Comparison of ENCODE assay signal across 8 mouse cellular contexts in genomic region chr4:129247381-129248242, GRCm38 (mm10). TPM values are rescaled to one million over a fixed set of nuclear protein-coding genes. Genes with fewer than 3 reads are reported as not detected.
DNase-seq lines count a peak whose midpoint lies in the region; ATAC-seq lines count a peak whose summit lies in the region.

No protein-coding gene starts in this region.

- peaks cover 76% of the 10 kb centered on the region for H3K27me3 ChIP-seq in embryonic facial prominence, embryonic 13.5 days
- peaks cover 9% of the 10 kb centered on the region; the same call in 1 of the 2 replicates for H3K27me3 ChIP-seq in kidney, embryonic 16.5 days (ENCODE audit: insufficient read depth, low read length)
- peaks cover 41% of the 10 kb centered on the region for H3K27me3 ChIP-seq in midbrain, embryonic 15.5 days (replicated peaks)

- H3K36me3 ChIP-seq in embryonic facial prominence, embryonic 13.5 days: no peaks in the 10 kb centered on the region
- H3K36me3 ChIP-seq in kidney, embryonic 16.5 days (ENCODE audit: insufficient read depth, low read length): no peaks in the 10 kb centered on the region
- H3K36me3 ChIP-seq in midbrain, embryonic 15.5 days (replicated peaks): no peaks in the 10 kb centered on the region

- 8% methylated on average over 24 of the region's 24 CpGs for WGBS in embryonic facial prominence, embryonic 13.5 days
- 16% methylated on average over 23 of the region's 24 CpGs for WGBS in kidney, embryonic 16.5 days
- WGBS in midbrain, embryonic 15.5 days: 12% methylated on average over 24 of the region's 24 CpGs

- H3K9me3 ChIP-seq in embryonic facial prominence, embryonic 13.5 days: no peaks in the 10 kb centered on the region
- no peaks in the 10 kb centered on the region for H3K9me3 ChIP-seq in kidney, embryonic 16.5 days (ENCODE audit: low read length)
- no peaks in the 10 kb centered on the region for H3K9me3 ChIP-seq in midbrain, embryonic 15.5 days

- ATAC-seq in embryonic facial prominence, embryonic 13.5 days (ENCODE audit: insufficient number of reproducible peaks, insufficient read depth, low FRiP score, low TSS enrichment, low read depth): no peak
- no peak for ATAC-seq in kidney, embryonic 16.5 days (ENCODE audit: low FRiP score, low TSS enrichment)
- no peak for ATAC-seq in midbrain, embryonic 15.5 days (replicated peaks)
- no peak for ATAC-seq in inflammation-experienced regulatory T-cells, adult 6 months

- H3K4me2 ChIP-seq in embryonic facial prominence, embryonic 13.5 days: peak overlapping the region; percentile 94
- peak overlapping the region; percentile 99 for H3K4me2 ChIP-seq in kidney, embryonic 16.5 days (replicated peaks; ENCODE audit: low read depth, low read length)
- peak overlapping the region; percentile 99 for H3K4me2 ChIP-seq in midbrain, embryonic 15.5 days

- H3K9ac ChIP-seq in embryonic facial prominence, embryonic 13.5 days: peak overlapping the region; percentile 76
- peak overlapping the region; percentile 87 for H3K9ac ChIP-seq in kidney, embryonic 16.5 days (replicated peaks; ENCODE audit: low read length)
- H3K9ac ChIP-seq in midbrain, embryonic 15.5 days: peak overlapping the region; percentile 49

- H3K4me1 ChIP-seq in embryonic facial prominence, embryonic 13.5 days: peaks cover 40% of the 10 kb centered on the region
- peaks cover 54% of the 10 kb centered on the region for H3K4me1 ChIP-seq in kidney, embryonic 16.5 days (ENCODE audit: insufficient read depth, low read length)
- peaks cover 34% of the 10 kb centered on the region for H3K4me1 ChIP-seq in midbrain, embryonic 15.5 days

- peak overlapping the region; percentile 63 for H3K4me3 ChIP-seq in embryonic facial prominence, embryonic 13.5 days
- H3K4me3 ChIP-seq in kidney, embryonic 16.5 days (ENCODE audit: low read length): peak overlapping the region; percentile 69
- H3K4me3 ChIP-seq in midbrain, embryonic 15.5 days: peak overlapping the region; percentile 40

- DNase-seq in kidney, adult 18-20 months: peak; percentile 50
- DNase-seq in kidney, adult 11 months: no peak
- no peak for DNase-seq in frontal cortex, postnatal 36 days (ENCODE audit: low spot score in 2 of 2)
- DNase-seq in ovary, postnatal 14 days (ENCODE audit: low spot score): no peak

- no peak overlapping the region for H3K27ac ChIP-seq in embryonic facial prominence, embryonic 13.5 days
- no peak overlapping the region for H3K27ac ChIP-seq in kidney, embryonic 16.5 days (ENCODE audit: low read length)
- H3K27ac ChIP-seq in midbrain, embryonic 15.5 days: no peak overlapping the region

RNA-seq across cellular contexts. Expression of gene C77080, which starts 13.6 kb away (rescaled TPM):
- 7.6 and 8.4 TPM in 2 replicates for polyA plus RNA-seq in embryonic facial prominence, embryonic 13.5 days (2015; fragmentation: Nextera tagmentation; extraction: Ambion mirVana)
- polyA plus RNA-seq in kidney, embryonic 16.5 days (2015; fragmentation: Nextera tagmentation; extraction: Ambion mirVana): 9.3 and 10.4 TPM in 2 replicates
- 9.4 and 9.7 TPM in 2 replicates for polyA plus RNA-seq in midbrain, embryonic 15.5 days (2015; fragmentation: Nextera tagmentation; extraction: Ambion mirVana)
- polyA plus RNA-seq in inflammation-experienced regulatory T-cells, adult 6 months (2017; shearing (Covaris generic)): under 1 TPM; 0.21 to 0.25 (median 0.24) TPM

RNA-seq across cellular contexts. Expression of gene Sync, which starts 39.8 kb away (rescaled TPM):
- 0.96 and 1.2 TPM in 2 replicates for polyA plus RNA-seq in embryonic facial prominence, embryonic 13.5 days (2015; fragmentation: Nextera tagmentation; extraction: Ambion mirVana)
- polyA plus RNA-seq in kidney, embryonic 16.5 days (2015; fragmentation: Nextera tagmentation; extraction: Ambion mirVana): 1.2 and 1.3 TPM in 2 replicates
- polyA plus RNA-seq in midbrain, embryonic 15.5 days (2015; fragmentation: Nextera tagmentation; extraction: Ambion mirVana): 0.50 and 0.86 TPM in 2 replicates
- under 1 TPM; 0.45 to 0.49 (median 0.47) TPM for polyA plus RNA-seq in inflammation-experienced regulatory T-cells, adult 6 months (2017; shearing (Covaris generic))

RNA-seq across cellular contexts. Expression of gene Yars, which starts 58.1 kb away (rescaled TPM):
- 80.0 and 84.5 TPM in 2 replicates for polyA plus RNA-seq in embryonic facial prominence, embryonic 13.5 days (2015; fragmentation: Nextera tagmentation; extraction: Ambion mirVana)
- 85.0 and 89.6 TPM in 2 replicates for polyA plus RNA-seq in kidney, embryonic 16.5 days (2015; fragmentation: Nextera tagmentation; extraction: Ambion mirVana)
- 114 and 116 TPM in 2 replicates for polyA plus RNA-seq in midbrain, embryonic 15.5 days (2015; fragmentation: Nextera tagmentation; extraction: Ambion mirVana)
- 10 to 100 TPM; 32.7 to 36.8 (median 35.7) TPM for polyA plus RNA-seq in inflammation-experienced regulatory T-cells, adult 6 months (2017; shearing (Covaris generic))

RNA-seq across cellular contexts. Expression of gene S100pbp, which starts 58.1 kb away (rescaled TPM):
- polyA plus RNA-seq in embryonic facial prominence, embryonic 13.5 days (2015; fragmentation: Nextera tagmentation; extraction: Ambion mirVana): 25.4 and 25.5 TPM in 2 replicates
- 23.2 and 25.6 TPM in 2 replicates for polyA plus RNA-seq in kidney, embryonic 16.5 days (2015; fragmentation: Nextera tagmentation; extraction: Ambion mirVana)
- 21.8 and 24.4 TPM in 2 replicates for polyA plus RNA-seq in midbrain, embryonic 15.5 days (2015; fragmentation: Nextera tagmentation; extraction: Ambion mirVana)
- polyA plus RNA-seq in inflammation-experienced regulatory T-cells, adult 6 months (2017; shearing (Covaris generic)): 10 to 100 TPM; 18.2 to 30.2 (median 23.3) TPM
